Mouse (Mus musculus) G1E (cell line): ENCODE measurements around the gene Dnajc6.

Experiments used
- CTCF ChIP-seq: IDR thresholded peaks from 2 replicates; pipeline ENCODE4 v1.5.1; 2012; ENCODE audit warnings: low read depth, low read length, inconsistent platforms, mixed read lengths
- GATA2 ChIP-seq: IDR thresholded peaks from 2 replicates; pipeline ENCODE4 v1.6.1; 2012; ENCODE audit warnings: low read depth, low read length, inconsistent platforms, borderline replicate concordance
- POLR2AphosphoS5 ChIP-seq: IDR thresholded peaks from 2 replicates; pipeline ENCODE4 v1.6.1; 2012; ENCODE audit warnings: low read depth, low read length, inconsistent platforms; ENCODE audit not compliant: insufficient replicate concordance
- TAL1 ChIP-seq: conservative IDR thresholded peaks from 2 replicates; pipeline ENCODE4 v1.6.1; 2012; ENCODE audit warnings: low read depth, low read length, inconsistent platforms, mixed read lengths

DNA sequence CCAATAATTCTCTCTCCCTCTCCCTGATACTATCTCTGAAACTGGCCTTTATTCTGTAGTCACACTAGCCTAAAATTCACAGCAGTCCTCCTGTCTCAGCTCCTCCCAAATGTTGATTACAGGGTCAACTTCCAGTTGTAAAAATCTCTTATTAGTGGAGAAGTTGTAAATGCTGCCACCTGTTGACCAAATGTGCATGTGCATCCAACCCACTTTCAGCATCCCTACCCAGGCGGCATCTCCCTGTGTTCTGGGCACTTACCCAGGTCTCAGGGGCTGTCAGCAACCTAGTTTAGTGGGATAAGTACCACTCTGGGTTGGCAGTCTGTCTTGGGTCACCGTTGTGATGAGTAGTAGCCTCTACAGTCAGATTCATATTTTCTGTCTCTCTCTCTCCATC is 38.1 kb upstream of the Dnajc6 start:
- TF ChIP-seq CTCF (peak; percentile 32; the same call in 1 of the 2 replicates), GATA2 (no peak), TAL1 (no peak), POLR2AphosphoS5 (no peak)
